In the genomic region with DNA sequence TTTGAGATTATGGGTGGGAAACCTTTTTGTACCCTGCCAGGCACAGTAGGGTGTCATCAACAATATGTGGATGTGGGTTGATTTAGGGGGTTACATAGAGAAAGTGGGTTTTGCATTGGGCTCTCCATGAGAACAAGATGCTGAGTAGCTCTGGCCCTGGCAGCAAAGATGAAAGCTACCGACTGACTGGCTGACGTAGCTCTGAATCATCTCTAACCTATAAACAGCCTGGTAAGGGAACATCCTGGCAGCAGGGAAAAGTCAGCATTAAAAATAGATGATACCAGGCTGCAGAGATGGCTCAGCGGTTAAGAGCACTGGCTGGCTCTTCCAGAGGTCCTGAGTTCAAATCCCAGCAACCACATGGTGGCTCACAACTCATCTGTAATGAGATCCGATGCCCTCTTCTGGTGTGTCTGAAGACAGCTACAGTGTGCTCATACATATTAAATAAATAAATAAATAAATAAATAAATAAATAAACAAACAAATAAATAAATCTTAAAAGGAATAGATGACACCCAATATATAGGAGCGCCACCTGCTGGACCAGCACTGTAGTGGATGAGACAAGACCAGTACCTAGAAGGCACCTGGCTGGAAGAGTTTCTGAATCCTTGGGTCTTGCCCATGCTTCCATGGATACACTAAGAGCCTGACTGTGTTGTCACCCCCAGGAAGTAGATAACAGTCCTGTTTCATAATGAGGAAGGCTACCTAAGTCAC, we compare ENCODE assay signal across 8 mouse cellular contexts. TPM values are rescaled to one million over a fixed set of nuclear protein-coding genes. Genes with fewer than 3 reads are reported as not detected.
A peak's percentile ranks its signal among the peaks of the same experiment; 100 is the strongest.
DNase-seq lines count a peak whose midpoint lies in the region; ATAC-seq and TF ChIP-seq lines count a peak whose summit lies in the region.
"Had no signal": no experiment of that assay in that cellular context is flagged by ENCODE, and none has a peak within 500 bp of the region (broad histone marks: within the 10 kb centered on the region; RNA-seq: fewer than 3 reads in every experiment).

No protein-coding gene starts in this region.

- 85% methylated on average over 5 of the region's 5 CpGs for WGBS in hindbrain, embryonic 11.5 days
- 79% methylated on average over 5 of the region's 5 CpGs for WGBS in hindbrain, embryonic 12.5 days

- peak; percentile 17 for DNase-seq in hindbrain, embryonic 11.5 days (ENCODE audit: low spot score)
- DNase-seq in adrenal gland, adult 8-10 months = peak; percentile 76
- DNase-seq in kidney, postnatal 36 days = peak; percentile 43 to 81
- DNase-seq in lung, postnatal 36 days = peak; percentile 69
- DNase-seq in MN1 (ENCODE audit: low spot score) = no peak

- peak; percentile 46 for TF ChIP-seq CTCF in E14TG2a.4 (conservative IDR thresholded peaks at IDR 0.05; ENCODE audit: low read length)

- H3K4me3 ChIP-seq in hindbrain, embryonic 11.5 days (ENCODE audit: low read depth, low read length) = no peak overlapping the region
- H3K4me3 ChIP-seq in hindbrain, embryonic 12.5 days = no peak overlapping the region
- no peak overlapping the region for H3K4me3 ChIP-seq in E14TG2a.4 (replicated peaks; ENCODE audit: low read length)
- H3K4me3 ChIP-seq: neural tube, embryonic 13.5 days had no signal

- ATAC-seq in hindbrain, embryonic 11.5 days (ENCODE audit: low FRiP score) = no peak
- no peak for ATAC-seq in hindbrain, embryonic 12.5 days (ENCODE audit: low FRiP score)

- H3K4me2 ChIP-seq in hindbrain, embryonic 11.5 days (replicated peaks; ENCODE audit: low read depth, low read length) = no peak overlapping the region
- H3K4me2 ChIP-seq in hindbrain, embryonic 12.5 days (replicated peaks) = no peak overlapping the region
- H3K4me2 ChIP-seq: neural tube, embryonic 13.5 days had no signal

- H3K4me1 ChIP-seq in hindbrain, embryonic 11.5 days (replicated peaks; ENCODE audit: control insufficient read depth, insufficient read depth, low read length) = no peaks in the 10 kb centered on the region
- 0 out of 2 replicates have a peak, but pooled peaks cover 3% of the 10 kb centered on the region for H3K4me1 ChIP-seq in hindbrain, embryonic 12.5 days
- peaks cover 17% of the 10 kb centered on the region for H3K4me1 ChIP-seq in E14TG2a.4 (replicated peaks; ENCODE audit: low read depth, low read length)

- H3K27me3 ChIP-seq in hindbrain, embryonic 11.5 days (ENCODE audit: control insufficient read depth, insufficient read depth, low read length) = no peaks in the 10 kb centered on the region
- no peaks in the 10 kb centered on the region for H3K27me3 ChIP-seq in hindbrain, embryonic 12.5 days
- H3K27me3 ChIP-seq in E14TG2a.4 (ENCODE audit: insufficient read depth, low read length) = peaks cover 18% of the 10 kb centered on the region
- H3K27me3 ChIP-seq: neural tube, embryonic 13.5 days had no signal

- H3K9me3 ChIP-seq in hindbrain, embryonic 11.5 days (ENCODE audit: control insufficient read depth, low read length) = no peaks in the 10 kb centered on the region
- no peaks in the 10 kb centered on the region for H3K9me3 ChIP-seq in hindbrain, embryonic 12.5 days (replicated peaks)
- no peaks in the 10 kb centered on the region for H3K9me3 ChIP-seq in E14TG2a.4 (ENCODE audit: low read length)
- H3K9me3 ChIP-seq: neural tube, embryonic 13.5 days had no signal

- H3K36me3 ChIP-seq in hindbrain, embryonic 11.5 days (ENCODE audit: control insufficient read depth, insufficient read depth, low read length) = no peaks in the 10 kb centered on the region
- no peaks in the 10 kb centered on the region for H3K36me3 ChIP-seq in hindbrain, embryonic 12.5 days
- H3K36me3 ChIP-seq in E14TG2a.4 (ENCODE audit: insufficient read depth, low read length) = no peaks in the 10 kb centered on the region
- H3K36me3 ChIP-seq: neural tube, embryonic 13.5 days had no signal

- H3K9ac ChIP-seq in hindbrain, embryonic 11.5 days (ENCODE audit: low read depth, low read length) = no peak overlapping the region
- H3K9ac ChIP-seq in hindbrain, embryonic 12.5 days = no peak overlapping the region
- H3K9ac ChIP-seq: neural tube, embryonic 13.5 days had no signal

- H3K27ac ChIP-seq in hindbrain, embryonic 11.5 days (ENCODE audit: low read depth, low read length) = no peak overlapping the region
- no peak overlapping the region for H3K27ac ChIP-seq in hindbrain, embryonic 12.5 days
- H3K27ac ChIP-seq: neural tube, embryonic 13.5 days had no signal

RNA-seq across cellular contexts. Expression of a gene that starts 31.7 kb away (rescaled TPM):
- polyA plus RNA-seq in hindbrain, embryonic 11.5 days (2014; fragmentation: Nextera tagmentation; extraction: Ambion mirVana) = 0.20 and 0.26 TPM in 2 replicates
- 0.14 and 0.36 TPM in 2 replicates for polyA plus RNA-seq in hindbrain, embryonic 12.5 days (2016; fragmentation: Nextera tagmentation; extraction: Ambion mirVana)
- 1 to 10 TPM in 1 of 4 experiments, under 1 TPM in 3; 0.22 to 1.2 (median 0.25) TPM for total RNA-seq in adrenal gland, adult 8-10 months (2022)
